Mouse (Mus musculus) kidney, embryonic 15.5 days (tissue): ENCODE data around the gene Tmem151a. TPM values are rescaled to one million over a fixed set of nuclear protein-coding genes. Genes with fewer than 3 reads are reported as not detected.

Experiments used
- ATAC-seq: fragments of 200-750 bp; cut with Nextera tagmentation; replicated peaks from 2 replicates; pipeline ENCODE4 v1.8.0; 2017; ENCODE audit warnings: moderate TSS enrichment; ENCODE audit not compliant: low FRiP score
- H3K27ac ChIP-seq: fragments of 300-500 bp; sonication (generic); 2 replicates; pipeline ENCODE4 v1.5.1; 2015; ENCODE audit warnings: mild to moderate bottlenecking, inconsistent platforms
- H3K27me3 ChIP-seq: fragments of 300-500 bp; sonication (generic); 2 replicates; pipeline ENCODE4 v1.6.1; 2015; ENCODE audit warnings: inconsistent platforms
- H3K36me3 ChIP-seq: fragments of 300-500 bp; sonication (generic); 2 replicates; pipeline ENCODE4 v1.6.1; 2015; ENCODE audit warnings: inconsistent platforms
- H3K4me1 ChIP-seq: fragments of 300-500 bp; sonication (generic); 2 replicates; pipeline ENCODE4 v1.6.1; 2015; ENCODE audit warnings: inconsistent platforms
- H3K4me2 ChIP-seq: fragments of 300-500 bp; sonication (generic); 2 replicates; pipeline ENCODE4 v1.6.1; 2015; ENCODE audit warnings: moderate library complexity, mild to moderate bottlenecking, inconsistent platforms
- H3K4me3 ChIP-seq: fragments of 300-500 bp; sonication (generic); replicated peaks from 2 replicates; pipeline ENCODE4 v1.5.1; 2015; ENCODE audit warnings: mild to moderate bottlenecking, inconsistent platforms
- H3K9ac ChIP-seq: fragments of 300-500 bp; sonication (generic); 2 replicates; pipeline ENCODE4 v1.6.1; 2015; ENCODE audit warnings: mild to moderate bottlenecking, inconsistent platforms
- H3K9me3 ChIP-seq: fragments of 300-500 bp; sonication (generic); replicated peaks from 2 replicates; pipeline ENCODE4 v1.6.1; 2016; ENCODE audit warnings: inconsistent platforms
- WGBS: fragments of 180-500 bp; shearing (Covaris S2); methylation state at CpG from one replicate; pipeline ENCODE4 v1.1.7; 2015; ENCODE audit warnings: mixed read lengths; 5-methylcytosine and 5-hydroxymethylcytosine counted together
- polyA plus RNA-seq: library from polyadenylated mRNA; unstranded; fragments of >200 nt; fragmentation: Nextera tagmentation; extraction: Ambion mirVana; gene quantifications from 2 replicates; pipeline ENCODE4 v1.2.1, GENCODE M21; 2015

Gene Tmem151a
- polyA plus RNA-seq, 1 experiment from 2014 or later: 1.8 TPM

DNA sequence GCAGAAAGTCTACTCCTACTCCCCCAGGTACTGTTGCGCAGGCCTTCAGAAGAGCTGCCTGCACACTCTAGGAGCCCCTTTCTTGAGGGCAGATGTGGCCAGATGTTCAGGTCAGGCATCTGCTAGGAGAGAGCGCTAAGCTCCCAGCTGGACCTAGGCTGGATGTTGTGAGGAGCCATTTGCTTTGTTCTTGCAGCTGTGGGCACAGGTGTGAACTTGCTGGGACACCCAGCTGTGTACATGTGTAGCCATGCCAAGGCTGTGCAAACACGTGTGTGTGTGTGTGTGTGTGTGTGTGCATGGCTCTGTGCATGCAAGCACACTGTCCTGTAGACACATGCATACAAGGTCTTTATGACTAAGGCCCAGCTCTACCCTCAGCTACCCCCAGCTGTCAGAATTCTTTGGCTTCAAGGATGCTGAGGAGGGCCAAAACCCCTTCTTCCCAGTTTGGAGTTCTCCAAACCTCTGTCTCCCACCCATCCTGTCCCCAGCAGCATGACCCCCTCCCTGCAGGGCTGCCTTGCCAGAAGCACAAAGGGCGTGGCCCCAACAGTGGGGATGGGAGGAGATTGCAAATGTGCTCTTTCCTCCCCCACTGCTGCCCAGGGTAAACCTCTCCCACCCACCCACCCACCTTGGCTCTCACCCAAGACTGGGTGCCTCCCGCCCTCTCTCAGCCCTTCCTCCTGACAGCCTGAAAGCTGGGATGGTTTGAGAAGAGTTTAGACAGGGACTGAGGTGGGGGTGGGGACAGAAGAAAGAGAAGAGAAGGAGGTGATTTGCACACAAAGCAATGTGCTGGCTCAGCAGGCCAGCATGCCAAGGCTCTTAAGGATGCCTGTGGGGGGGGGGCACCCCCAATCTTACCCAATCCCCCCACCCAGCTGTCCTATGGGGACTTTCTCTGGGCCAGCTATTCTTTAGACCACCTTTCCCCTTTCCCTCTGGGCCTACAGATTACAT, 24.7 kb downstream of the Tmem151a start:
- H3K9me3 ChIP-seq: no peaks in the 10 kb centered on the region
- H3K36me3 ChIP-seq: no peaks in the 10 kb centered on the region
- no peaks in the 10 kb centered on the region for H3K27me3 ChIP-seq
- WGBS: 35% methylated on average over 5 of the region's 5 CpGs
- H3K27ac ChIP-seq: peak overlapping the region; percentile 82
- no peak overlapping the region for H3K4me3 ChIP-seq
- H3K4me2 ChIP-seq: 0 out of 2 replicates have a peak overlapping the region, but pooled peaks have one; percentile 9
- no peak overlapping the region for H3K9ac ChIP-seq
- no peak for ATAC-seq
- H3K4me1 ChIP-seq: peaks cover 63% of the 10 kb centered on the region

- H3K9ac ChIP-seq: no peak overlapping the region
- H3K4me2 ChIP-seq: peak overlapping the region; percentile 27
- peak; percentile 41 for ATAC-seq
- H3K9me3 ChIP-seq: no peaks in the 10 kb centered on the region
- H3K27me3 ChIP-seq: 0 out of 2 replicates have a peak, but pooled peaks cover 8% of the 10 kb centered on the region
- no peak overlapping the region for H3K4me3 ChIP-seq
- peaks cover 51% of the 10 kb centered on the region for H3K4me1 ChIP-seq
- peak overlapping the region; percentile 82 for H3K27ac ChIP-seq
- WGBS: 8% methylated on average over 10 of the region's 10 CpGs
- H3K36me3 ChIP-seq: no peaks in the 10 kb centered on the region
These were observed 26.2 kb downstream of the Tmem151a start for GRCm38 (mm10) chr19:5058801-5059771.

DNA sequence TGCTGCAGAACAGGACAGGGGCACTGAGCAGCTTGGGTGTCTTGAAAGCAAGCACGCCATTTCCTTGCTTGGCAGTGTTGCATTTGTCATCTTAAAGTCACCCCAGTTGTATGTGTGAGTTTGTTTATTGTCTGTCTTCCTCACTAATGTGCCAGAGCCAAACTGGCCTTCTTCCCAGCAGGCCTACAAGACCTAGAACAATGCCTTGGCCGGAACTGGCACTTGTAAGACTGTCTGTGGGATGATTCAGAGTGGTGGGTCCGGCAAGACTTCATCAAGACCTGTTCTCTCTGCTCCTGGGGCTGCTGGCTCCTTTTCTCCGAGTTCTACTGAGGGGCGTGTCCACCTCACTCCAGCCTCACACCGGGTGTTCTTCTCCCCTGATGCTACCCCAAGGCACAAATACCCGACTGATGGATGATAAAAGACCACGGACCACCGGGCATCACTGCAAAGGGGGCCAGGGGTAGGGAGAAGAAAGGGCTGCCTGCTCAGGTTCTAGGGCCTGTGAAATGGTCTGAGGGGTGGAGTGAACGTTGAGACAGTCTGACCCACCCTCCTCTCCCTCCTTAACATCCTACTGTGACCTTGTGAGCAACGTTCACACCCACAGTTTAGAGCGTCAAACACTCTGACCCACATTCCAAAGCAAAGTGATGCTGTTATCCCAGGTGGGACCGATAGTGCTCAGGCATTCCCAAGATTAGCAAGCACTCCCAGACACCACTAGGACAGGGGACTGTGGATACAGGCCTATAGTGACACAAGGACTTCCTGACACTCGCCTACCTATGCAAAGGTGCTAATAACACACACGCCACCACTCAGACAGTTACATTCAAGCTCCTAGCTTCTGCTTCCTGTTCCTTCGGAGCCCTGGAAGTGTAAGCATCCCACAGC, 27.2 kb downstream of the Tmem151a start:
- Histone ChIP-seq H3K4me3 (no peak overlapping the region), H3K4me1 (peaks cover 51% of the 10 kb centered on the region), H3K4me2 (peak overlapping the region; percentile 27; the same call in 1 of the 2 replicates)

GRCm38 (mm10) chr19:5056251-5056650, 29.1 kb downstream of the Tmem151a start:
- WGBS: 10% methylated on average over 6 of the region's 6 CpGs
- Histone ChIP-seq H3K4me3 (0 out of 2 replicates have a peak overlapping the region, but pooled peaks have one; percentile 1), H3K36me3 (no peaks in the 10 kb centered on the region), H3K4me2 (no peak overlapping the region), H3K9ac (no peak overlapping the region), H3K27me3 (peaks cover 37% of the 10 kb centered on the region), H3K27ac (0 out of 2 replicates have a peak overlapping the region, but pooled peaks have one; percentile 37), H3K4me1 (peaks cover 65% of the 10 kb centered on the region), H3K9me3 (no peaks in the 10 kb centered on the region)
- no peak for ATAC-seq

More for the DNA sequence above, 27.2 kb downstream of the Tmem151a start:
- Histone ChIP-seq H3K9me3 (no peaks in the 10 kb centered on the region), H3K9ac (no peak overlapping the region), H3K27me3 (peaks cover 18% of the 10 kb centered on the region), H3K27ac (peak overlapping the region; percentile 82), H3K36me3 (no peaks in the 10 kb centered on the region)
- no peak for ATAC-seq
- WGBS: 24% methylated on average over 16 of the region's 16 CpGs

DNA sequence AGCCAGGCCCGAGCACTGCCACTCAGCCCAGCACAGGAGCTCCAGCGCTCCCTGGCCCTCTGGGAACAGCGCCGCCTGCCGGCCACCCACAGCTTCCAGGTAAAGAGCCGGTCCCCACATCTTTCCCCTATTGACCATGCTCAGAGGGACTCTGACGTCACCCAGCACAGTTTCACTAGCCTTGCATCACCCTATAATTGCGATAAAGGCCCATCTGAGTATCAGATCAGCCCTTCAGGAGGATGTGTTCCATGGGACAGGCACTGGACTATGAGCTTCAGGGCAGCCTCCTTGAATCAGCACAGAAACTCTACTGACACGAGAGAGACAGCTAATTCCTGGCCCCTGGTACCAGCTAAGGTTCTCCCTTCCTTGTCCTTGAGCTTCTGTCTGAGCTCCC, 31.4 kb downstream of the Tmem151a start:
- WGBS: 21% methylated on average over 9 of the region's 9 CpGs
- peaks cover 43% of the 10 kb centered on the region for H3K27me3 ChIP-seq
- no peaks in the 10 kb centered on the region for H3K9me3 ChIP-seq
- H3K4me3 ChIP-seq: no peak overlapping the region
- H3K4me2 ChIP-seq: no peak overlapping the region
- H3K36me3 ChIP-seq: peaks cover 11% of the 10 kb centered on the region
- no peak for ATAC-seq
- H3K9ac ChIP-seq: no peak overlapping the region
- peaks cover 57% of the 10 kb centered on the region for H3K4me1 ChIP-seq
- H3K27ac ChIP-seq: no peak overlapping the region

GRCm38 (mm10) chr19:5052853-5053252, 32.5 kb downstream of the Tmem151a start:
- ATAC-seq: no peak
- Histone ChIP-seq H3K9ac (no peak overlapping the region), H3K4me2 (peak overlapping the region; percentile 54; the same call in 1 of the 2 replicates), H3K9me3 (no peaks in the 10 kb centered on the region), H3K27ac (no peak overlapping the region), H3K4me3 (no peak overlapping the region), H3K4me1 (peaks cover 47% of the 10 kb centered on the region), H3K36me3 (peaks cover 21% of the 10 kb centered on the region), H3K27me3 (peaks cover 43% of the 10 kb centered on the region)
- 63% methylated on average over 17 of the region's 17 CpGs for WGBS

DNA sequence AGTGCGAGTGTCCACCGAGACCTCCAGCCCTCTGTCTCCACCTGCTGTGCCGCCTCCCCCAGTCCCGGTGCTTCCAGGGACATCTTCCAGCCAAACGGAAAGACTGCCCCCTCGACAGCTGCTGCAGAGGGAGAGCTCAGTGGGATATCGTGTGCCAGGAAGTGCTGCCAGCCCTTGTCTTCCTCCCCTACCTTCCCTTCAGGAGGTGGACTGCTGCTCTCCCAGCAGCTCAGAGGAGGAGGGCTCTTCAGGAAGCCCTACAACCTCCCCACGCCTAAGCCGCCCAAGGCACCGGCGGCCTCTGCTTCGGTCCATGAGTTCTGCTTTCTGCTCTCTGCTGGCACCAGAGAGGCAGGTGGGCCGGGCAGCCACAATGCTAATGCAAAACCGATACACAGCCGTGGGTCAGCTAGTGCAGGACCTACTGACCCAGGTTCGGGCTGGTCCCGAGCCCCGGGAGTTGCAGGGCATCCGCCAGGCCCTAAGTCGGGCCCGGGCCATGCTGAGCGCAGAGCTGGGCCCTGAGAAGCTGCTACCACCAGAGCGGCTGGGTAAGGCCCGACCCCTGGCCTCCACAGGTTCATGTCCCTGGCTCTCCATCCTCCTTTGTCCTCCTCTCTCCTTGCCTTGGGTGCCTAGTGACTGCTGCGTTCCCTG, 33.0 kb downstream of the Tmem151a start:
- whole genome bisulfite sequencing: 23% methylated on average over 25 of the region's 25 CpGs
- peak overlapping the region; percentile 37 for H3K4me3 ChIP-seq
- peak overlapping the region; percentile 54 for H3K4me2 ChIP-seq
- H3K36me3 ChIP-seq: peaks cover 27% of the 10 kb centered on the region
- H3K9ac ChIP-seq: no peak overlapping the region
- no peak for ATAC-seq
- 0 out of 2 replicates have a peak overlapping the region, but pooled peaks have one; percentile 45 for H3K27ac ChIP-seq
- H3K27me3 ChIP-seq: peaks cover 43% of the 10 kb centered on the region
- no peaks in the 10 kb centered on the region for H3K9me3 ChIP-seq
- H3K4me1 ChIP-seq: peaks cover 44% of the 10 kb centered on the region

GRCm38 (mm10) chr19:5051515-5051914, 33.8 kb downstream of the Tmem151a start:
- Histone ChIP-seq H3K9me3 (no peaks in the 10 kb centered on the region), H3K9ac (no peak overlapping the region), H3K4me2 (peak overlapping the region; percentile 54), H3K27me3 (peaks cover 43% of the 10 kb centered on the region), H3K4me3 (peak overlapping the region; percentile 37), H3K36me3 (peaks cover 35% of the 10 kb centered on the region), H3K4me1 (peaks cover 37% of the 10 kb centered on the region), H3K27ac (no peak overlapping the region)
- 68% methylated on average over 3 of the region's 3 CpGs for WGBS
- no peak for ATAC-seq

- Histone ChIP-seq H3K4me1 (peaks cover 32% of the 10 kb centered on the region), H3K9me3 (no peaks in the 10 kb centered on the region), H3K27me3 (peaks cover 43% of the 10 kb centered on the region), H3K4me3 (peak overlapping the region; percentile 37), H3K9ac (peak overlapping the region; percentile 27), H3K36me3 (peaks cover 40% of the 10 kb centered on the region), H3K27ac (peak overlapping the region; percentile 62), H3K4me2 (peak overlapping the region; percentile 54)
- peak; percentile 30; the same call in 1 of the 2 replicates for ATAC-seq
- 8% methylated on average over 17 of the region's 17 CpGs for WGBS
These were observed 34.3 kb downstream of the Tmem151a start for GRCm38 (mm10) chr19:5051031-5051430.

DNA sequence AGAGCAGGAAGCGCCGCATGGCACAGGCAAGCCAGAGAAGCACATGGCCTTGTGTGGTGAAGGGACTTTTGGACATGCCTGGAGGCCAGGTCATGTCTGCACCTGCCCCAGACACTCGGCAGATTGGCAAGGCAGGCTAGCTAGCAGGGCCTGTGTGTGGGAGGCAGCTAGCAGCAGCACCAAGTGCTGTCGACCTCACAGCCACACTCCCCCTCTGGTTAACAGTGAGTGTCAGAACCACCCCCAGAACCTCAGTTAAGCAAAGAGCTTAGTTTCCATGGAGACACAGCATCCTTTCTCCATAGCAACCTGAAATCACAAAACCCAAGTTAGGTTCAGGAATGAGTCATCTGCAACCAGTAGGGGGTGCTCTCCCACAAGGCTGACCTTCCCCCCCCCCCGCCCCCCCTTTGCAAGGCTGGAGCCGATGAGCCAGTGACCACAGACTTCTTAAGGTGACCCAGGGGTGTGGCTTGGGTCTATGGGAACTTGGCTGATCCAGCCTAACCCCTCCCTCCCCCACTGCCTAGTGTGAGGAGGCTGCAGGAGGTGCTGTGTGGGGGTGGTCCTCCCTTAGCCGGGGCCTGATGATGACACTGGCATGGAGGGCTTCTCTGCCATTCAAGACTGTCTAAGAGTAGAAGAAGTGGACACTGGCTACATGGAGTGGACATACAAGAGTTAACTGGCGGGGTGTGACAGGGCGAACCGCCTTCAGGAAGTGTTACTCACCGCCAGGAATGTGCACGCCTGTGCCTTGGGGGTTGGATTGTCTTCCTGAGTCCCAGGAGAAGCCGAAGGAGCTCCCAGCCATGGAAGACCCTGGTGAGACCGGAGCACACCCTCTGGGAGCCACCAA, 35.1 kb downstream of the Tmem151a start, which contains the start of gene Rin1:
Rin1 (plus strand) TSS at position 435 of the 859 bp plus-strand sequence.
- Histone ChIP-seq H3K4me1 (peaks cover 32% of the 10 kb centered on the region), H3K9ac (peak within 1 kb of the TSS; percentile 27), H3K27me3 (peaks cover 43% of the 10 kb centered on the region), H3K4me3 (peak within 1 kb of the TSS; percentile 37), H3K9me3 (no peaks in the 10 kb centered on the region), H3K4me2 (peak within 1 kb of the TSS; percentile 54), H3K27ac (peak within 1 kb of the TSS; percentile 62), H3K36me3 (peaks cover 47% of the 10 kb centered on the region)
- ATAC-seq: peak; percentile 54
- WGBS: 13% methylated on average over 14 of the region's 14 CpGs
